11 mouse cellular contexts compared by ENCODE assay signal in the genomic region with DNA sequence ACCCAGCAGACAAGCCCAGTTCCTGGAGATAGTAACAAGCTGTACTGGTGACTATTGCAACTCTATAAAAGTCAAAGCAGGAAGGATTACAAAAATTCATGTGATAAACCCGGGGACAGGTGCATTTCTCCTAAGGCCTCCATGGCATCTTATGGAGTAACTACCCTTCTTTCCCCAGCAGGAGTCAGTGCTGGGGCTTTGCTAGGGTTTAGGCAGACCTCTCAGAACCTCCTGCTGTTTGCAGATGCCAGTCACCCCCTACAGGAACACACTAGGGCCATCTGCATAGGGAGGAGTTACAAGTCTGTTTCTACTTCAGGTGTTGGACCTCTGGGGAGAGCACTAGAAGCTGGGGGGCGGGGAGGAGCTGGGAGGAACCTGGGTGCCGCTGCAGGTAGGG.
A peak's percentile ranks its signal among the peaks of the same experiment; 100 is the strongest.
DNase-seq lines count a peak whose midpoint lies in the region; ATAC-seq and TF ChIP-seq lines count a peak whose summit lies in the region.
"Had no signal": no experiment of that assay in that cellular context is flagged by ENCODE, and none has a peak within 500 bp of the region (broad histone marks: within the 10 kb centered on the region; RNA-seq: fewer than 3 reads in every experiment).

No protein-coding gene starts in this region.

- H3K36me3 ChIP-seq in intestine, postnatal 0 days (ENCODE audit: control insufficient read depth, insufficient read depth): no peaks in the 10 kb centered on the region
- no peaks in the 10 kb centered on the region for H3K36me3 ChIP-seq in intestine, embryonic 16.5 days (ENCODE audit: control insufficient read depth, insufficient read depth, low read length)
- H3K36me3 ChIP-seq in thymus, adult 2 months (ENCODE audit: control insufficient read depth, insufficient read depth, low read length): no peaks in the 10 kb centered on the region
- no peaks in the 10 kb centered on the region for H3K36me3 ChIP-seq in stomach, postnatal 0 days (ENCODE audit: control insufficient read depth, insufficient read depth, low read length)
- H3K36me3 ChIP-seq: forebrain, embryonic 12.5 days; hindbrain, embryonic 15.5 days had no signal

- H3K9me3 ChIP-seq in intestine, postnatal 0 days (ENCODE audit: control insufficient read depth): no peaks in the 10 kb centered on the region
- no peaks in the 10 kb centered on the region for H3K9me3 ChIP-seq in intestine, embryonic 16.5 days (ENCODE audit: control insufficient read depth, low read length)
- H3K9me3 ChIP-seq in stomach, postnatal 0 days (ENCODE audit: control insufficient read depth, low read length): no peaks in the 10 kb centered on the region
- H3K9me3 ChIP-seq: forebrain, embryonic 12.5 days; hindbrain, embryonic 15.5 days had no signal

- H3K4me2 ChIP-seq in intestine, postnatal 0 days (replicated peaks; ENCODE audit: low read depth): no peak overlapping the region
- no peak overlapping the region for H3K4me2 ChIP-seq in intestine, embryonic 16.5 days (ENCODE audit: low read depth, low read length)
- no peak overlapping the region for H3K4me2 ChIP-seq in stomach, postnatal 0 days (replicated peaks; ENCODE audit: low read depth)
- H3K4me2 ChIP-seq: forebrain, embryonic 12.5 days; hindbrain, embryonic 15.5 days had no signal

- TF ChIP-seq CTCF in intestine, postnatal 0 days (IDR thresholded peaks at IDR 0.05; ENCODE audit: low read depth): peak; percentile 59
- no peak for TF ChIP-seq CTCF in thymus, adult 2 months (IDR thresholded peaks at IDR 0.05; ENCODE audit: borderline replicate concordance, control insufficient read depth, extremely low read depth, insufficient read depth, low read length, poor library complexity)
- peak; percentile 64 for TF ChIP-seq CTCF in stomach, postnatal 0 days (IDR thresholded peaks at IDR 0.05; ENCODE audit: low read depth)

- 64% methylated on average over 3 of the region's 3 CpGs for WGBS in intestine, postnatal 0 days
- WGBS in intestine, embryonic 16.5 days: 49% methylated on average over 3 of the region's 3 CpGs
- whole genome bisulfite sequencing in thymus, adult 2 months: 74% methylated on average over 3 of the region's 3 CpGs
- WGBS in stomach, postnatal 0 days: 50% methylated on average over 3 of the region's 3 CpGs

- H3K27ac ChIP-seq in intestine, postnatal 0 days (ENCODE audit: low read depth, low read length): no peak overlapping the region
- no peak overlapping the region for H3K27ac ChIP-seq in intestine, embryonic 16.5 days (ENCODE audit: low read length)
- no peak overlapping the region for H3K27ac ChIP-seq in thymus, adult 2 months (ENCODE audit: control insufficient read depth, insufficient read depth, low read length)
- H3K27ac ChIP-seq in stomach, postnatal 0 days (replicated peaks): no peak overlapping the region
- H3K27ac ChIP-seq: forebrain, embryonic 12.5 days; hindbrain, embryonic 15.5 days had no signal

- H3K27me3 ChIP-seq in intestine, postnatal 0 days (replicated peaks; ENCODE audit: control insufficient read depth, insufficient read depth, low read length): no peaks in the 10 kb centered on the region
- no peaks in the 10 kb centered on the region for H3K27me3 ChIP-seq in intestine, embryonic 16.5 days (replicated peaks; ENCODE audit: control insufficient read depth, insufficient read depth, low read length)
- H3K27me3 ChIP-seq in thymus, adult 2 months (ENCODE audit: control insufficient read depth, insufficient read depth, low read length): no peaks in the 10 kb centered on the region
- no peaks in the 10 kb centered on the region for H3K27me3 ChIP-seq in stomach, postnatal 0 days (ENCODE audit: control insufficient read depth, insufficient read depth, low read length)
- H3K27me3 ChIP-seq: forebrain, embryonic 12.5 days; hindbrain, embryonic 15.5 days had no signal

- H3K4me1 ChIP-seq in intestine, postnatal 0 days (replicated peaks; ENCODE audit: control insufficient read depth, insufficient read depth, low read length): no peaks in the 10 kb centered on the region; the same call in 1 of the 2 replicates
- H3K4me1 ChIP-seq in intestine, embryonic 16.5 days (ENCODE audit: control insufficient read depth, insufficient read depth, low read length): peaks cover 2% of the 10 kb centered on the region; the same call in 1 of the 2 replicates
- H3K4me1 ChIP-seq in thymus, adult 2 months (replicated peaks; ENCODE audit: control insufficient read depth, insufficient read depth, low read length): peaks cover 18% of the 10 kb centered on the region
- no peaks in the 10 kb centered on the region for H3K4me1 ChIP-seq in stomach, postnatal 0 days (replicated peaks; ENCODE audit: control insufficient read depth, insufficient read depth)

- ATAC-seq in intestine, postnatal 0 days: no peak
- no peak for ATAC-seq in intestine, embryonic 16.5 days
- ATAC-seq in stomach, postnatal 0 days (ENCODE audit: low FRiP score, low TSS enrichment): no peak

- no peak for TF ChIP-seq POLR2A in thymus, adult 2 months (IDR thresholded peaks at IDR 0.05; ENCODE audit: control insufficient read depth, extremely low read depth, insufficient read depth, low read length, poor library complexity)

- no peak overlapping the region for H3K4me3 ChIP-seq in intestine, postnatal 0 days (ENCODE audit: low read depth, low read length)
- no peak overlapping the region for H3K4me3 ChIP-seq in intestine, embryonic 16.5 days (ENCODE audit: low read length)
- no peak overlapping the region for H3K4me3 ChIP-seq in thymus, adult 2 months (ENCODE audit: control insufficient read depth, insufficient read depth, low read length)
- H3K4me3 ChIP-seq in stomach, postnatal 0 days (ENCODE audit: low read depth, low read length): no peak overlapping the region
- H3K4me3 ChIP-seq: forebrain, embryonic 12.5 days; hindbrain, embryonic 15.5 days had no signal

- no peak overlapping the region for H3K9ac ChIP-seq in intestine, postnatal 0 days (ENCODE audit: low read depth, low read length)
- H3K9ac ChIP-seq in intestine, embryonic 16.5 days (ENCODE audit: low read depth, low read length): no peak overlapping the region
- no peak overlapping the region for H3K9ac ChIP-seq in stomach, postnatal 0 days (ENCODE audit: low read length)
- H3K9ac ChIP-seq: forebrain, embryonic 12.5 days; hindbrain, embryonic 15.5 days had no signal

- TF ChIP-seq EP300 in stomach, postnatal 0 days (optimal IDR thresholded peaks at IDR 0.05): no peak

- DNase-seq in thymus, postnatal 0 days (ENCODE audit: low spot score): peak; percentile 83
- no peak for DNase-seq in thymus, adult 2 months
- peak; percentile 79 for DNase-seq in ZHBTc4 (ENCODE audit: low read depth, low spot score)
- DNase-seq in stomach, postnatal 0 days (ENCODE audit: low spot score): no peak
- DNase-seq in spleen, postnatal 4 days (ENCODE audit: low spot score in 2 of 2): no peak
- no peak for DNase-seq in cerebellum, postnatal 36 days
- DNase-seq: lung, postnatal 36 days had no signal

Comparison
In these comparisons a context has a peak if more than half of its experiments do, and no peak if none do; other contexts are left out.
1. DNase-seq: peak in thymus, postnatal 0 days (single experiment) and ZHBTc4 (single experiment); none in thymus, adult 2 months (single experiment), stomach, postnatal 0 days (single experiment), spleen, postnatal 4 days (0 of 2) and cerebellum, postnatal 36 days (0 of 2).